Mouse (Mus musculus): ENCODE measurements around the gene Izumo1r. TPM values are rescaled to one million over a fixed set of nuclear protein-coding genes. Genes with fewer than 3 reads are reported as not detected.
"Not testable (repeated sequence)": the region's sequence is repeated elsewhere in the genome, so short reads cannot be mapped to it uniquely, and the experiment has no call there.

Izumo1r gene
- polyA plus RNA-seq, 1 experiment from 2014 or later: not detected

DNA sequence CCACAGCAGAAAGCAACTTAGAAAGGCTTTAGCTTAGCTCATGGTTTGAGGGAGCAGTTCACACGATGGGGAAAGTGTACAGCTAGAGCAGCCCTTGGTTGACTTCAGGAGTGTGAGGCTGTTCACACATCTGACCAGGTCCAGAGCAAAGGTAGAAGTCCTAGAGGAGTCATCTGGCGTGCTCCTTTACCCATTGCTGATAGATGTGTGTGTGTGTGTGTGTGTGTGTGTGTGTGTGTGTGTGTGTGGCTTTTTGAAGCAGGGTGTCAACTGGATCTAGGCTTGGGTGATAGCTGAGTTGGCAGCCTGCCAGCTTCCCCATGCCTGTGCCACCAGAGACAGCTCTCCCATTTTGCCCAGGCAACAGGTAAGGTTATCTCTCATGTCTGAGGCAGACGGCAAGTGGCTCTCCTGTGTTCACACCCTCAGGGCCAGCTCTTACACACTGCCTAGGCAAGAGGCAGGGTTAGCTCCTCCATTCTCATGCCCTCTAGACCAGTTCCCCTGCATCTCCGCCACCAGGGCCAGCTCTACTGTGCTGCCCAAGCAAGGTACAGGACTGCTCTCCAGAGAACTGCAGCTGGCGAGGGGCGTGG is 15.9 kb downstream of the Izumo1r start:
- WGBS: 80% methylated on average over 6 of the region's 6 CpGs
- no peak for ATAC-seq (ENCODE audit: insufficient number of reproducible peaks, insufficient read depth, low FRiP score, low TSS enrichment, low read depth)
- H3K9ac ChIP-seq (replicated peaks): no peak overlapping the region

GRCm38 (mm10) chr9:14885954-14886353 is 17.8 kb downstream of the Izumo1r start:
- 88% methylated on average over 1 of the region's 1 CpGs for WGBS
- Histone ChIP-seq H3K9ac (replicated peaks) (no peak overlapping the region), H3K4me3 (replicated peaks) (no peak overlapping the region), H3K36me3 (no peaks in the 10 kb centered on the region), H3K9me3 (no peaks in the 10 kb centered on the region), H3K4me1 (replicated peaks) (peaks cover 5% of the 10 kb centered on the region; the same call in 1 of the 2 replicates), H3K4me2 (no peak overlapping the region), H3K27me3 (no peaks in the 10 kb centered on the region), H3K27ac (no peak overlapping the region)
- no peak for ATAC-seq (ENCODE audit: insufficient number of reproducible peaks, insufficient read depth, low FRiP score, low TSS enrichment, low read depth)

More for the DNA sequence above, 15.9 kb downstream of the Izumo1r start:
- no peaks in the 10 kb centered on the region for H3K36me3 ChIP-seq
- no peaks in the 10 kb centered on the region for H3K9me3 ChIP-seq
- H3K27ac ChIP-seq: no peak overlapping the region
- H3K4me3 ChIP-seq (replicated peaks): no peak overlapping the region
- H3K4me1 ChIP-seq (replicated peaks): peaks cover 5% of the 10 kb centered on the region; the same call in 1 of the 2 replicates
- H3K4me2 ChIP-seq: no peak overlapping the region
- H3K27me3 ChIP-seq: no peaks in the 10 kb centered on the region

- no peaks in the 10 kb centered on the region for H3K36me3 ChIP-seq
- no peaks in the 10 kb centered on the region for H3K9me3 ChIP-seq
- no peaks in the 10 kb centered on the region for H3K27me3 ChIP-seq
- no peak overlapping the region for H3K9ac ChIP-seq (replicated peaks)
- peaks cover 5% of the 10 kb centered on the region; the same call in 1 of the 2 replicates for H3K4me1 ChIP-seq (replicated peaks)
- H3K4me2 ChIP-seq: no peak overlapping the region
- no peak overlapping the region for H3K27ac ChIP-seq
- ATAC-seq (ENCODE audit: insufficient number of reproducible peaks, insufficient read depth, low FRiP score, low TSS enrichment, low read depth): no peak
- H3K4me3 ChIP-seq (replicated peaks): no peak overlapping the region
Observed at GRCm38 (mm10) chr9:14885151-14885550, 18.6 kb downstream of the Izumo1r start.

GRCm38 (mm10) chr9:14884641-14885040 is 19.1 kb downstream of the Izumo1r start:
- Histone ChIP-seq H3K27ac (no peak overlapping the region), H3K9ac (replicated peaks) (no peak overlapping the region), H3K9me3 (no peaks in the 10 kb centered on the region), H3K4me3 (replicated peaks) (no peak overlapping the region), H3K36me3 (no peaks in the 10 kb centered on the region), H3K4me2 (no peak overlapping the region), H3K27me3 (no peaks in the 10 kb centered on the region), H3K4me1 (replicated peaks) (peaks cover 5% of the 10 kb centered on the region; the same call in 1 of the 2 replicates)
- WGBS: 75% methylated on average over 4 of the region's 4 CpGs
- ATAC-seq (ENCODE audit: insufficient number of reproducible peaks, insufficient read depth, low FRiP score, low TSS enrichment, low read depth): no peak

GRCm38 (mm10) chr9:14876566-14876965 is 27.2 kb downstream of the Izumo1r start:
- H3K4me3 ChIP-seq (replicated peaks); H3K9me3 ChIP-seq; ATAC-seq (ENCODE audit: insufficient number of reproducible peaks, insufficient read depth, low FRiP score, low TSS enrichment, low read depth); H3K27me3 ChIP-seq; H3K4me2 ChIP-seq; H3K36me3 ChIP-seq; H3K9ac ChIP-seq (replicated peaks); H3K27ac ChIP-seq: not testable (repeated sequence)
- WGBS: 13% methylated on average over 8 of the region's 8 CpGs
- peaks cover 13% of the 10 kb centered on the region; the same call in 1 of the 2 replicates for H3K4me1 ChIP-seq (replicated peaks)

DNA sequence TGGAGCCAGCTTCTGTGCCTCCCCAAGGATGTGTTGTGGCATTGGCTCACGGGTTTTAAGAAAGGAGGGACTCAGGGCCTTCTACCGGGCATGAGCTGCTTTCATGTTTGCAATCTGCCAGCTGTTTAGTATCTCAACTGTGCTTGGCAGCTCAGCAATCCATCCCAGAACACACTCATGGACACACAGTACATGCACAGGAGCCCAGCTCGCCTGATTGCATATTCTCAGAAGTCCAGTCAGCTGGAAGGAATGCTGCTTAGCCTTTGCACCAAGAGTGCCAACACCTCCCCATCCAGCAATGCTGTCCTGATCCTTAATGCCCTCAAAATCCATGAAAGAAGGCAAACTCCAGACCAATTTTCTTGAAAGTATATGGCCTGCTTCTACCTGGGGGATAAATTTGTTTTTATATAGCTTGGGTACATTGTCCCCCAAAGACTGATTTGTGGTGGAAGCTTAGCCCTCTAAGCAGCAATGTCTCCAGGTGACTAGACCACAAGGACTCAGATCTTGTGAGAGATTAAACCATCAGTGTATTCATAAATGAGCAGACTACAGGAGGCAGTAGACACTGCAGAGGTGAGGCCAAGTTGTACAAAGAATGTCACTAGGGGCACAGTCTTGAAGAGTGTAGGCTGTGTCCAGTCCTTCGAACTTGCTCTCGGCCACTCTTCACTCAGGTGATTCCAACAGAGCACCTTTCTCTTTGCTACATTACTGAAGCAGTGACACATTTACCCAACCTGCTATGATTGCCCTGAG is 27.8 kb downstream of the Izumo1r start:
- Histone ChIP-seq H3K27me3 (no peaks in the 10 kb centered on the region), H3K4me1 (replicated peaks) (peaks cover 13% of the 10 kb centered on the region; the same call in 1 of the 2 replicates), H3K9me3 (no peaks in the 10 kb centered on the region), H3K27ac (no peak overlapping the region), H3K4me3 (replicated peaks) (no peak overlapping the region), H3K4me2 (no peak overlapping the region), H3K9ac (replicated peaks) (no peak overlapping the region), H3K36me3 (no peaks in the 10 kb centered on the region)
- 86% methylated on average over 5 of the region's 5 CpGs for WGBS
- no peak for ATAC-seq (ENCODE audit: insufficient number of reproducible peaks, insufficient read depth, low FRiP score, low TSS enrichment, low read depth)

- no peak overlapping the region for H3K9ac ChIP-seq (replicated peaks)
- no peak overlapping the region for H3K4me3 ChIP-seq (replicated peaks)
- no peak overlapping the region for H3K27ac ChIP-seq
- peaks cover 13% of the 10 kb centered on the region; the same call in 1 of the 2 replicates for H3K4me1 ChIP-seq (replicated peaks)
- H3K36me3 ChIP-seq: no peaks in the 10 kb centered on the region
- WGBS: 49% methylated on average over 17 of the region's 17 CpGs
- no peaks in the 10 kb centered on the region for H3K27me3 ChIP-seq
- peak; percentile 58; the same call in 1 of the 2 replicates for ATAC-seq (ENCODE audit: insufficient number of reproducible peaks, insufficient read depth, low FRiP score, low TSS enrichment, low read depth)
- H3K9me3 ChIP-seq: no peaks in the 10 kb centered on the region
- H3K4me2 ChIP-seq: no peak overlapping the region
Observed at GRCm38 (mm10) chr9:14872181-14872930, 31.4 kb downstream of the Izumo1r start.

DNA sequence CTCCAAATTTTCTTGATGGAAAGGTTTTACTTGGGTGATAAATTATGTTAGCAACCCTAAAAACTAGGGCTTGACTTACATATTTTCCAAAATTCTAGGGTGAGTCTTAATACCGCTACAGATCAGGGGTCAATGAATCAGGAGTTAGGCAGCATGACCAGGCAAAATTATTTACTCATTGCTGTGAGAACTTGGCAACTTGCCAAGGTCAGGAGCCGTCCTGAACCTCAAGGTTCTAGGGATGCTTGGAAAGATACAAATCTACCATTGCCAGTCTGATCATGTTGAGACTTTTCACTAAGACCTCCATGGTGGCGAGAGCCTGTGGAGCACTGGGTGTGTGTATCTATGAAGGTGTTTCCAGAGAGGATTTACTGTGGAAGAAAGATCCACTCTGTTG is 32.2 kb downstream of the Izumo1r start:
- Histone ChIP-seq H3K27ac (no peak overlapping the region), H3K9me3 (no peaks in the 10 kb centered on the region), H3K36me3 (no peaks in the 10 kb centered on the region), H3K4me1 (replicated peaks) (peaks cover 12% of the 10 kb centered on the region; the same call in 1 of the 2 replicates), H3K4me3 (replicated peaks) (no peak overlapping the region), H3K4me2 (no peak overlapping the region), H3K9ac (replicated peaks) (no peak overlapping the region), H3K27me3 (no peaks in the 10 kb centered on the region)
- no peak for ATAC-seq (ENCODE audit: insufficient number of reproducible peaks, insufficient read depth, low FRiP score, low TSS enrichment, low read depth)
- WGBS: 79% methylated on average over 3 of the region's 3 CpGs

GRCm38 (mm10) chr9:14870802-14871201 is 32.9 kb downstream of the Izumo1r start:
- Histone ChIP-seq H3K9me3 (no peaks in the 10 kb centered on the region), H3K4me2 (no peak overlapping the region), H3K4me3 (replicated peaks) (no peak overlapping the region), H3K36me3 (no peaks in the 10 kb centered on the region), H3K9ac (replicated peaks) (no peak overlapping the region), H3K27me3 (no peaks in the 10 kb centered on the region), H3K4me1 (replicated peaks) (peaks cover 9% of the 10 kb centered on the region; the same call in 1 of the 2 replicates), H3K27ac (no peak overlapping the region)
- 90% methylated on average over 10 of the region's 10 CpGs for WGBS
- ATAC-seq (ENCODE audit: insufficient number of reproducible peaks, insufficient read depth, low FRiP score, low TSS enrichment, low read depth): no peak

GRCm38 (mm10) chr9:14870377-14870776 is 33.4 kb downstream of the Izumo1r start:
- H3K27ac ChIP-seq: no peak overlapping the region
- ATAC-seq (ENCODE audit: insufficient number of reproducible peaks, insufficient read depth, low FRiP score, low TSS enrichment, low read depth): no peak
- WGBS: 82% methylated on average over 2 of the region's 2 CpGs
- no peaks in the 10 kb centered on the region for H3K36me3 ChIP-seq
- peaks cover 9% of the 10 kb centered on the region; the same call in 1 of the 2 replicates for H3K4me1 ChIP-seq (replicated peaks)
- no peaks in the 10 kb centered on the region for H3K9me3 ChIP-seq
- H3K27me3 ChIP-seq: no peaks in the 10 kb centered on the region
- no peak overlapping the region for H3K9ac ChIP-seq (replicated peaks)
- no peak overlapping the region for H3K4me2 ChIP-seq
- no peak overlapping the region for H3K4me3 ChIP-seq (replicated peaks)

DNA sequence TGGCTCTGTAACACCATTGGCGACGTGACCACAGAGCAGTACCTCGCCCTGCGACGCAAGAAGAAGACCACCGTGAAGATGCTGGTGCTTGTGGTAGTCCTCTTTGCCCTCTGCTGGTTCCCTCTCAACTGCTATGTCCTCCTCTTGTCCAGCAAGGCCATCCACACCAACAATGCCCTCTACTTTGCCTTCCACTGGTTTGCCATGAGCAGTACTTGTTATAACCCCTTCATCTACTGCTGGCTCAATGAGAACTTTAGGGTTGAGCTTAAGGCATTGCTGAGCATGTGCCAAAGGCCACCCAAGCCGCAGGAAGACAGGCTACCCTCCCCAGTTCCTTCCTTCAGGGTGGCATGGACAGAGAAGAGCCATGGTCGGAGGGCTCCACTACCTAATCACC is 35.4 kb downstream of the Izumo1r start:
- ATAC-seq (ENCODE audit: insufficient number of reproducible peaks, insufficient read depth, low FRiP score, low TSS enrichment, low read depth): no peak

More for the DNA sequence above, 35.4 kb downstream of the Izumo1r start:
- Histone ChIP-seq H3K4me1 (replicated peaks) (peaks cover 9% of the 10 kb centered on the region; the same call in 1 of the 2 replicates), H3K27me3 (peaks cover 15% of the 10 kb centered on the region), H3K4me2 (no peak overlapping the region), H3K9me3 (no peaks in the 10 kb centered on the region), H3K36me3 (no peaks in the 10 kb centered on the region), H3K27ac (no peak overlapping the region), H3K9ac (replicated peaks) (no peak overlapping the region), H3K4me3 (replicated peaks) (no peak overlapping the region)
- WGBS: 94% methylated on average over 8 of the region's 8 CpGs
